Mouse (Mus musculus): ENCODE data around the gene Il20ra. TPM values are rescaled to one million over a fixed set of nuclear protein-coding genes. Genes with fewer than 3 reads are reported as not detected.

Il20ra gene
- 0.10 TPM in 1 of 2 replicates, not detected in the other for polyA plus RNA-seq (2014; fragmentation: Nextera tagmentation; extraction: Ambion mirVana)

- peak; percentile 66 for DNase-seq (ENCODE audit: low spot score)
- H3K27ac ChIP-seq (replicated peaks; ENCODE audit: low read depth, low read length) = no peak within 1 kb of the TSS
- H3K4me3 ChIP-seq (ENCODE audit: low read depth, low read length) = peak within 1 kb of the TSS; percentile 35
- no peaks in the 10 kb centered on the region for H3K4me1 ChIP-seq (ENCODE audit: control insufficient read depth, insufficient read depth, low read length)
- no peaks in the 10 kb centered on the region for H3K36me3 ChIP-seq (replicated peaks; ENCODE audit: control insufficient read depth, insufficient read depth, low read depth, low read length)
- ATAC-seq (replicated peaks; ENCODE audit: insufficient number of reproducible peaks, low FRiP score, low TSS enrichment, low read depth) = no peak; the same call in 1 of the 2 replicates
- no peaks in the 10 kb centered on the region for H3K9me3 ChIP-seq (replicated peaks; ENCODE audit: control insufficient read depth, low read length)
- H3K4me2 ChIP-seq (ENCODE audit: low read depth, low read length) = peak within 1 kb of the TSS; percentile 62
- WGBS = 1% methylated on average over 29 of the region's 29 CpGs
- no peaks in the 10 kb centered on the region for H3K27me3 ChIP-seq (ENCODE audit: control insufficient read depth, insufficient read depth, low read length)
- H3K9ac ChIP-seq (replicated peaks; ENCODE audit: low read length) = peak within 1 kb of the TSS; percentile 13
Observed at GRCm38 (mm10) chr10:19712421-19712836, at the start of gene Il20ra. Il20ra (plus strand) TSS chr10:19712570.

GRCm38 (mm10) chr10:19668973-19669372 is 43.4 kb upstream of the Il20ra start:
- Histone ChIP-seq H3K36me3 (replicated peaks; ENCODE audit: control insufficient read depth, insufficient read depth, low read depth, low read length) (no peaks in the 10 kb centered on the region), H3K27me3 (ENCODE audit: control insufficient read depth, insufficient read depth, low read length) (no peaks in the 10 kb centered on the region), H3K9ac (replicated peaks; ENCODE audit: low read length) (no peak overlapping the region), H3K9me3 (replicated peaks; ENCODE audit: control insufficient read depth, low read length) (no peaks in the 10 kb centered on the region), H3K27ac (replicated peaks; ENCODE audit: low read depth, low read length) (no peak overlapping the region), H3K4me2 (ENCODE audit: low read depth, low read length) (no peak overlapping the region), H3K4me3 (ENCODE audit: low read depth, low read length) (no peak overlapping the region), H3K4me1 (ENCODE audit: control insufficient read depth, insufficient read depth, low read length) (no peaks in the 10 kb centered on the region)
- 88% methylated on average over 5 of the region's 5 CpGs for WGBS
- DNase-seq (ENCODE audit: low spot score) (no peak), ATAC-seq (replicated peaks; ENCODE audit: insufficient number of reproducible peaks, low FRiP score, low TSS enrichment, low read depth) (no peak)

GRCm38 (mm10) chr10:19672015-19672414 is 40.4 kb upstream of the Il20ra start:
- Histone ChIP-seq H3K9me3 (replicated peaks; ENCODE audit: control insufficient read depth, low read length) (no peaks in the 10 kb centered on the region), H3K27ac (replicated peaks; ENCODE audit: low read depth, low read length) (no peak overlapping the region), H3K36me3 (replicated peaks; ENCODE audit: control insufficient read depth, insufficient read depth, low read depth, low read length) (no peaks in the 10 kb centered on the region)

GRCm38 (mm10) chr10:19673146-19673545 is 39.2 kb upstream of the Il20ra start:
- Histone ChIP-seq H3K27ac (replicated peaks; ENCODE audit: low read depth, low read length) (no peak overlapping the region), H3K9ac (replicated peaks; ENCODE audit: low read length) (no peak overlapping the region), H3K4me1 (ENCODE audit: control insufficient read depth, insufficient read depth, low read length) (no peaks in the 10 kb centered on the region), H3K27me3 (ENCODE audit: control insufficient read depth, insufficient read depth, low read length) (no peaks in the 10 kb centered on the region), H3K9me3 (replicated peaks; ENCODE audit: control insufficient read depth, low read length) (no peaks in the 10 kb centered on the region), H3K36me3 (replicated peaks; ENCODE audit: control insufficient read depth, insufficient read depth, low read depth, low read length) (no peaks in the 10 kb centered on the region), H3K4me2 (ENCODE audit: low read depth, low read length) (no peak overlapping the region), H3K4me3 (ENCODE audit: low read depth, low read length) (no peak overlapping the region)
- no peak for DNase-seq (ENCODE audit: low spot score)
- ATAC-seq (replicated peaks; ENCODE audit: insufficient number of reproducible peaks, low FRiP score, low TSS enrichment, low read depth) = no peak
- 91% methylated on average over 1 of the region's 1 CpGs for WGBS

More at GRCm38 (mm10) chr10:19672015-19672414, 40.4 kb upstream of the Il20ra start:
- H3K4me3 ChIP-seq (ENCODE audit: low read depth, low read length) = no peak overlapping the region
- ATAC-seq (replicated peaks; ENCODE audit: insufficient number of reproducible peaks, low FRiP score, low TSS enrichment, low read depth) = no peak
- no peak overlapping the region for H3K9ac ChIP-seq (replicated peaks; ENCODE audit: low read length)
- H3K4me2 ChIP-seq (ENCODE audit: low read depth, low read length) = no peak overlapping the region
- DNase-seq (ENCODE audit: low spot score) = no peak
- no peaks in the 10 kb centered on the region for H3K4me1 ChIP-seq (ENCODE audit: control insufficient read depth, insufficient read depth, low read length)
- no peaks in the 10 kb centered on the region for H3K27me3 ChIP-seq (ENCODE audit: control insufficient read depth, insufficient read depth, low read length)

- Histone ChIP-seq H3K27ac (replicated peaks; ENCODE audit: low read depth, low read length) (no peak overlapping the region), H3K9me3 (replicated peaks; ENCODE audit: control insufficient read depth, low read length) (no peaks in the 10 kb centered on the region), H3K4me2 (ENCODE audit: low read depth, low read length) (no peak overlapping the region), H3K36me3 (replicated peaks; ENCODE audit: control insufficient read depth, insufficient read depth, low read depth, low read length) (no peaks in the 10 kb centered on the region), H3K4me3 (ENCODE audit: low read depth, low read length) (no peak overlapping the region), H3K9ac (replicated peaks; ENCODE audit: low read length) (no peak overlapping the region), H3K4me1 (ENCODE audit: control insufficient read depth, insufficient read depth, low read length) (no peaks in the 10 kb centered on the region), H3K27me3 (ENCODE audit: control insufficient read depth, insufficient read depth, low read length) (no peaks in the 10 kb centered on the region)
- no peak for DNase-seq (ENCODE audit: low spot score)
- no peak for ATAC-seq (replicated peaks; ENCODE audit: insufficient number of reproducible peaks, low FRiP score, low TSS enrichment, low read depth)
- WGBS = 87% methylated on average over 3 of the region's 3 CpGs
Observed at GRCm38 (mm10) chr10:19687686-19688085, 24.7 kb upstream of the Il20ra start.

- DNase-seq (ENCODE audit: low spot score) (no peak), ATAC-seq (replicated peaks; ENCODE audit: insufficient number of reproducible peaks, low FRiP score, low TSS enrichment, low read depth) (no peak)
- WGBS = 71% methylated on average over 3 of the region's 3 CpGs
- Histone ChIP-seq H3K27me3 (ENCODE audit: control insufficient read depth, insufficient read depth, low read length) (no peaks in the 10 kb centered on the region), H3K4me1 (ENCODE audit: control insufficient read depth, insufficient read depth, low read length) (no peaks in the 10 kb centered on the region), H3K9ac (replicated peaks; ENCODE audit: low read length) (no peak overlapping the region), H3K36me3 (replicated peaks; ENCODE audit: control insufficient read depth, insufficient read depth, low read depth, low read length) (no peaks in the 10 kb centered on the region), H3K27ac (replicated peaks; ENCODE audit: low read depth, low read length) (no peak overlapping the region), H3K9me3 (replicated peaks; ENCODE audit: control insufficient read depth, low read length) (no peaks in the 10 kb centered on the region), H3K4me3 (ENCODE audit: low read depth, low read length) (no peak overlapping the region), H3K4me2 (ENCODE audit: low read depth, low read length) (no peak overlapping the region)
Observed at GRCm38 (mm10) chr10:19691287-19691686, 21.1 kb upstream of the Il20ra start.

GRCm38 (mm10) chr10:19691771-19692170 is 20.6 kb upstream of the Il20ra start:
- no peak overlapping the region for H3K9ac ChIP-seq (replicated peaks; ENCODE audit: low read length)
- H3K4me3 ChIP-seq (ENCODE audit: low read depth, low read length) = no peak overlapping the region
- no peaks in the 10 kb centered on the region for H3K27me3 ChIP-seq (ENCODE audit: control insufficient read depth, insufficient read depth, low read length)
- WGBS = 74% methylated on average over 13 of the region's 13 CpGs
- no peak overlapping the region for H3K4me2 ChIP-seq (ENCODE audit: low read depth, low read length)
- no peak overlapping the region for H3K27ac ChIP-seq (replicated peaks; ENCODE audit: low read depth, low read length)
- DNase-seq (ENCODE audit: low spot score) (no peak), ATAC-seq (replicated peaks; ENCODE audit: insufficient number of reproducible peaks, low FRiP score, low TSS enrichment, low read depth) (no peak)
- no peaks in the 10 kb centered on the region for H3K4me1 ChIP-seq (ENCODE audit: control insufficient read depth, insufficient read depth, low read length)
- no peaks in the 10 kb centered on the region for H3K36me3 ChIP-seq (replicated peaks; ENCODE audit: control insufficient read depth, insufficient read depth, low read depth, low read length)
- no peaks in the 10 kb centered on the region for H3K9me3 ChIP-seq (replicated peaks; ENCODE audit: control insufficient read depth, low read length)

GRCm38 (mm10) chr10:19692332-19692731 is 20.0 kb upstream of the Il20ra start:
- no peak overlapping the region for H3K4me2 ChIP-seq (ENCODE audit: low read depth, low read length)
- H3K4me1 ChIP-seq (ENCODE audit: control insufficient read depth, insufficient read depth, low read length) = no peaks in the 10 kb centered on the region
- H3K9ac ChIP-seq (replicated peaks; ENCODE audit: low read length) = no peak overlapping the region
- 86% methylated on average over 7 of the region's 7 CpGs for WGBS
- H3K36me3 ChIP-seq (replicated peaks; ENCODE audit: control insufficient read depth, insufficient read depth, low read depth, low read length) = no peaks in the 10 kb centered on the region
- no peaks in the 10 kb centered on the region for H3K27me3 ChIP-seq (ENCODE audit: control insufficient read depth, insufficient read depth, low read length)
- ATAC-seq (replicated peaks; ENCODE audit: insufficient number of reproducible peaks, low FRiP score, low TSS enrichment, low read depth) (no peak), DNase-seq (ENCODE audit: low spot score) (no peak)
- H3K9me3 ChIP-seq (replicated peaks; ENCODE audit: control insufficient read depth, low read length) = no peaks in the 10 kb centered on the region
- no peak overlapping the region for H3K4me3 ChIP-seq (ENCODE audit: low read depth, low read length)
- no peak overlapping the region for H3K27ac ChIP-seq (replicated peaks; ENCODE audit: low read depth, low read length)

Data from embryonic facial prominence, embryonic 11.5 days (tissue).